Mouse (Mus musculus) frontal cortex, adult (tissue): ENCODE results near the gene Pbx2.

ENCODE experiments used
- ATAC-seq: cut with Nextera tagmentation; 2 replicates; pipeline ENCODE4 v1.9.2; 2017; ENCODE audit warnings: mild to moderate bottlenecking, moderate library complexity, mixed read lengths; ENCODE audit not compliant: low TSS enrichment

Pbx2 gene

GRCm38 (mm10) chr17:34582528-34582927 lies 8.5 kb upstream of the Pbx2 start:
- no peak for ATAC-seq

DNA sequence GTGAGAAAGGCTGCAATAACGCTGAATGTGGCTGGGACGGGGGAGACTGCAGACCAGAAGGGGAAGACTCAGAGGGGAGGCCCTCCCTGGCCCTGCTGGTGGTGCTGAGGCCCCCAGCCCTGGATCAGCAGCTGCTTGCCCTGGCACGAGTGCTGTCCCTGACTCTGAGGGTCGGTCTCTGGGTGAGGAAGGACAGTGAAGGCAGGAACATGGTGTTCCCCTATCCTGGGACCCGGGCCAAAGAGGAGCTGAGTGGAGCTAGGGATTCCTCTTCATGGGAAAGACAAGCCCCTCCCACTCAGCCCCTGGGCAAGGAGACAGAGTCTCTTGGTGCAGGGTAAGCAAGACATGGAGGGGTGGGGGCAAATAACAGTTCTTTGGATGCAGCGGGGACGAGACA lies 7.7 kb upstream of the Pbx2 start:
- no peak for ATAC-seq

DNA sequence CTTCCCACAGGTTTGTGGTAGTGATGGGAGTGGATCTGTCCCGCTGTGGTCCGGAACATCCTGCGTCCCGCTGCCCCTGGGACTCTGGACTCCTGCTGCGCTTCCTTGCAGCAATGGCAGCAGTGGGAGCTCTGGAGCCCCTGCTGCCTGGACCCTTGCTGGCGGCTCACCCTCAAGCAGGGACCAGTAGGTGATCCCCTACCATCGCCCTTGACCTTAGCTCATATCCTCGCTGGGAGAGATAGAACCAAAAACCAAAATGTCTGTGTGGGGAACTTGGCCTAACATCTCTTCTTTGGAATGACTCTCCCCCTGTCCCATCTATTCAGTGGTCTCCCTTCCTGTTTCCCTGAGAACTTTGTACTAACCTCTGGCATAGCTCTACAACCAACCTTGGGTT lies 7.2 kb upstream of the Pbx2 start:
- ATAC-seq: no peak

- no peak for ATAC-seq
Observed at GRCm38 (mm10) chr17:34585121-34585520, 5.9 kb upstream of the Pbx2 start.

DNA sequence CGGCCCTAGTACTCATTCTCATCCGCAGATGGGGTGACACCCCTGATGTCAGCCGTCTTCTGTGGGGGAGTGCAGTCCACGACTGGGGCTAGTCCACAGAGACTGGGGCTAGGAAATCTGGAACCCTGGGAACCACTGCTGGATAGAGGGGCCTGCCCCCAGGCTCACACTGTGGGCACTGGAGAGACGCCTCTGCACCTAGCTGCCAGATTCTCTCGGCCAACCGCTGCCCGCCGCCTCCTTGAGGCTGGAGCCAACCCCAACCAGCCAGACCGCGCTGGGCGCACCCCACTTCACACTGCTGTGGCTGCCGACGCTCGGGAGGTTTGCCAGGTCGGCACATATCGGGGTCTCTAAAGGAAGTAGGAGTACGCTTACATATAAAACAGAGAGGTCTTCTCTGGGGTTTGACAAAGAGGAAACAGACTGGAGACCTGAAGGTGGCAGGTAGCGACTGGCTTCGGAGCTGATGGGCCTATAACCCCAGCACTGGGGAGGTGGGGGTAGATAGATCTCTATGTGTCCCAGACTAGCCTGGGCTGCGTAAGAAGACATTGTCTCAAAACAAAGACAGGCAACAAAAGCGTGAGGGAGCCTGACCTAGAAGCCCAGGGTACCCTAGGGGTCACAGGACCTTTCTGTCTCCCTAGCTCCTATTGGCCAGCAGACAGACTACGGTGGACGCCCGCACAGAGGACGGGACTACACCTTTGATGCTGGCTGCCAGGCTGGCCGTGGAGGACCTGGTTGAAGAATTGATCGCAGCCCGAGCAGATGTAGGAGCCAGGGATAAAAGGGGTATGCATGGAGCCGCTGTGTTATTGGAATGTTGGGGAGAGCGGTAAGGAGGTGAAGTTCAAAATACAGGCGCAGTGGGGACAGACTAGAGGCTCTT lies 4.9 kb upstream of the Pbx2 start:
- ATAC-seq: peak; percentile 6; the same call in 1 of the 2 replicates

- ATAC-seq: peak; percentile 59
Observed at GRCm38 (mm10) chr17:34586796-34587422, 4.2 kb upstream of the Pbx2 start.

DNA sequence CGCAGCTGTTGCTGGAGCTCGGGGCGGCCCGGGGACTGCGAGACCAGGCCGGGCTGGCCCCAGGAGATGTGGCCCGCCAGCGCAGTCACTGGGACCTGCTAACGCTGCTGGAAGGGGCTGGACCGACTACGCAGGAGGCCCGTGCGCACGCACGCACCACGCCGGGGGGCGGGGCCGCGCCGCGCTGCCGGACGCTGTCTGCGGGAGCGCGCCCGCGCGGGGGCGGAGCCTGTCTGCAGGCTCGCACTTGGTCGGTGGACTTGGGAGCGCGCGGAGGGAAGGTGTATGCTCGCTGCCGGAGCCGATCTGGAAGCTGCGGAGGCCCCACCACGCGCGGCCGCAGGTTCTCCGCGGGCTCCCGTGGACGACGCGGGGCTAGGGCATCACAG lies 3.6 kb upstream of the Pbx2 start:
- peak; percentile 72 for ATAC-seq

DNA sequence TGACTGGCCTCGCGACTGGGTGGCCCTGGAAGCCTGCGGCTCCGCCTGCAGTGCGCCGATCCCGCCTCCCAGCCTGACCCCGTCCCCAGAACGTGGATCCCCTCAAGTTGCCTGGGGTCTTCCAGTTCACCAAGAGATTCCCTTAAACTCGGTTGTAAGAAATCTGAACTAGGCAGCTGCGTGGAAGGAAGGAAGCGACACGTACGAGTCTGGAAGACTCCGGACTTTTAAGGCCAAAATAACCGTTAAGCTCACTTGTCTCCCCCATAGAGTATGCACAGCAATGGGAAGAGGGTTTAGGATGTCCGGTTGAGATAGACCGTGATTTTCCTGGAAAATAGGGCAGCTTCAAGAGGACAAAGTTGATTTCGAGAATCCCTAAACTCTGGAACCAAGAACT lies 3.3 kb upstream of the Pbx2 start:
- no peak for ATAC-seq

GRCm38 (mm10) chr17:34588767-34589166 lies 2.3 kb upstream of the Pbx2 start:
- no peak for ATAC-seq

DNA sequence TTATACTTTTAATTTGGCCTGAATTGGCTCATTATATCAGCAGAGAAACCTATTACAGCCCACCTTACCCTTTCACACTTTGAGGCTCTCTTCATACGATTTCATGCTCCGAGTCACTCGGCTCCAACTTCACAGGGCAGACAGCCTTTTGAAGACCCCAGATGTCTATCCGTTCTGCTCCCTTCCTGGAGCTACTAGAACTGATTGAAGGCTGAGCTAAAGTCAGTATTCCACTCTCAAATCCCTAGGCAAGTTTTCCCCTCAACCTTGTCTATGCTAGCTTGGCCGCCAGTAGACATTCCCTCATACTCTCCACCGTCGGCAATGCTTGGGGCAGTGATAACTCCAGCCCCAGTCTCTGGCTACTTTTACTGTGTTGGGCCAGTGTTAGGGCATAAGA lies 1.9 kb upstream of the Pbx2 start:
- ATAC-seq: no peak

GRCm38 (mm10) chr17:34589681-34590101 lies 1.4 kb upstream of the Pbx2 start, which contains the start of gene Gpsm3:
Gene Gpsm3, plus strand, starts transcription at chr17:34589806.
- ATAC-seq: no peak

GRCm38 (mm10) chr17:34590154-34590987 lies 695 bp upstream of the Pbx2 start:
- ATAC-seq: no peak

DNA sequence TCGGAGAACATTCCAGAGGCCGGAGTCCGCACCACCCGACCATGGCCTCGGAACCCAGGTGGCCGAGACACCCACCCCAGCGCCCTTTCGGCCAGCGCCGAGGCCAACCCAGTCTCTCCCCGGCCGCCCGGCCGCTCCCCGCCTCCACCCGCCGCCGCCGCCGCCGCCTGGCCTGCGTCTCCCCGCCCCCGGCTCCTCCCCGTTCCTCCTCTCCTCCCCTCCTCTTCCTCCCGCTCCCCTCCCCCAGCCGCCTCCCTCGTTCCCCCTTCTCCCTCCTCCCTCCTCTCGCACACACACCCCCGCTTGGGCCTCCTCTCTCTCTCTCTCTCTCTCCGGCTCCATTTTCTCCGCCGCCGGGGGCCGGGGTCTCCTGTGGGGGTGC lies 919 bp downstream of the Pbx2 start:
- peak; percentile 20; the same call in 1 of the 2 replicates for ATAC-seq

DNA sequence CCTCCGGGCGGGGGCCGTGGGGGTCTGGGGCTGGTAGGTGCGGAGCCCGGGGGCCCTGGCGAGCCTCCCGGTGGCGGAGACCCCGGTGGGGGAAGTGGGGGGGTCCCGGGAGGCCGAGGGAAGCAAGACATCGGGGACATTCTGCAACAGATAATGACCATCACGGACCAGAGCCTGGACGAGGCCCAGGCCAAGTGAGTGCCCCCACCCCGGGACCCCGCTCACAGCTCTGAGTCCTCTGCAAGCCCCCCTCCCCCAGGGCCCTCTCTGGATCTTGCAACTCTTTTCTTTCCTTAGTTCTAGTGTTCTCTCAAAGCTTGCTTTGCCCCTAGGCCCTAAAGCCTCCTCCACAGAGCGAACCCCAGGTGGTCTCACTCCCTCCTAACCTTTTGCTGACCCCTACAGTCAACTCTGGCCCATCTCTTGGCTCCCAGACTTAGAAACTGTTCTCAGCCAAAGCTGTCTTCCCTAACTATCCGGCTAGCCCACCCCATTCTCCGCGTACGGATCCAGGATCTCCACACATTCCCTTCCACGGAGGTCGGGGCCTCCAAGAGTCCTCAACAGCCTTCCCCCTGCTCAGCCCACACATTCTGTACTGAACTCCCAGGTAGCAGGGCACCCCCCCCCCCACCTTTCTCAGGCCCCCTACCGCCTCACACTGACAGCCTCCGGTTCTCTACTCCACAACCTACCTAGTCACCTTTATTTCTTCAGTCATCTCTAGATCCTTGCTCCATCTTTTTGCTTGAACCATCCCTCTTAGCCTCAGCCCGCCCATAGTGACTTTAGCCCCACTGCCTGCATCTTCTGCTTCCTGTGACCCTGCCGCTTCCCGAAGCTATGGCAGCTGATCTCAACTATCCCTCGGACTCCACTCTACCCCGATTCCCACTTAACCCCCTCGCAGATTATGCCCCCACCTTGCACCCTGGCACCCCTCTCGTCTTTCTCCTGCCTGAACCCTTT lies 1.8 kb downstream of the Pbx2 start:
- ATAC-seq: peak; percentile 28

- no peak for ATAC-seq
Observed at GRCm38 (mm10) chr17:34593752-34594525, 2.9 kb downstream of the Pbx2 start.

DNA sequence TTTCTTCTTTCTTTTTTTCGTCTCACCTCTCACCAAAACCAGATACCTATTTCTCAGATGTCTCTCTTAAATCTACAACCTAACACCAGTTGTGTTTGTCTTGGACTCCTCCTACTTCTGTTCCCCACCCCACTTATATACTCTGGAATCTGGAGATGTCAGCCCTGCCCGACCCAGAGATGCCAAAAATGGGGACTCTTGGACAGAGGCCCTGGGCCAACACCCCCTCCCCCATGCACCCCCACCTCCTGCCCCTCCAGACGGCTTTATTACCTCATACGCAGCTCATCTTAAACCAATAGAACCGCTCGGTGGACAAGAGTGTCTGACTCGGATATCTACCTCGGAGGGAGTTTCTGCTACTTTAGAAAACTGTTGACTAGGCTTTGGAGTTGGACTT lies 5.0 kb downstream of the Pbx2 start:
- no peak for ATAC-seq

DNA sequence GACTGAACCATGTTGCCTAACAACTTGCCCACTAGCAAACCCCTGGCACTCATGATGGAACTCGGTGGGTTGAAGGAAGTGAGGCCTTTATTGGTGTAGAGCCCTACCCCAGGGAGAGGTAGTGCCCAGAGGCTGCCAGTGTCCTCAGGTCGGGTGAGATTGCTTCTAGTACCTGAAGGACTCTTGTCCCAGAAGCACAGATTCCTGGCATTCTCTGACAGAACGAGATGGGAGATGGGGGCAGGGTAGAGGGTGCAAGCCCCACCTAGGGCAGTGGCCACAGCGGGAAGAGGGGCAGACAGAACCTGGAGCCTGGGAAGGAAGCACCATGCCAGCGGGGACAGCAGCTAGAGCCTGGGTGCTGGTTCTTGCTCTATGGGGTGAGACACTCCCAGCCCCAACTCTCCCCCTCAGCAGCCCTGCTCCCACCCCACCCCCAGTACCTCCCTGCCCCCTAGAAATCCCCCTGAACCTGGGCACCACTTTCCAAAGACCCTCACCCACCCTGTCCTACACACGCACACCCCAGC lies 6.6 kb downstream of the Pbx2 start, which contains the start of gene Ager:
Gene Ager, plus strand, starts transcription at position 297 of the 530 bp plus-strand sequence.
- ATAC-seq: no peak

GRCm38 (mm10) chr17:34599891-34600290 lies 8.8 kb downstream of the Pbx2 start:
- no peak for ATAC-seq

- ATAC-seq: no peak
Observed at GRCm38 (mm10) chr17:34601796-34602195, 10.7 kb downstream of the Pbx2 start.
